Mouse (Mus musculus) left cerebral cortex, postnatal 4 days (tissue): Measurements from ENCODE around the gene Psmd1. TPM values are rescaled to one million over a fixed set of nuclear protein-coding genes. Genes with fewer than 3 reads are reported as not detected.
A peak's percentile ranks its signal among the peaks of the same experiment; 100 is the strongest.
"Not testable (repeated sequence)": the region's sequence is repeated elsewhere in the genome, so short reads cannot be mapped to it uniquely, and the experiment has no call there.

Experiments used
- DNase-seq: peaks from one replicate; pipeline ENCODE4 v3.0.0-alpha.2; 2022
- intact Hi-C: fragments of 180-260 bp; cut with DNase I; formaldehyde crosslinking; loops from one replicate; pipeline ENCODE4 v1.15.1; 2025
- total RNA-seq, 2 experiments: library from RNA; stranded (reverse); gene quantifications; 2 replicates each; pipeline ENCODE4 v1.2.3; 2021

Psmd1 gene
- 100 to 1,000 TPM; 134 to 135 TPM for total RNA-seq

- DNase-seq = peak; percentile 90
- intact Hi-C loops = no loop called here
Observed at GRCm38 (mm10) chr1:86064271-86064991, at the start of gene Psmd1. Gene Psmd1 (plus strand): TSS chr1:86064387.

DNA sequence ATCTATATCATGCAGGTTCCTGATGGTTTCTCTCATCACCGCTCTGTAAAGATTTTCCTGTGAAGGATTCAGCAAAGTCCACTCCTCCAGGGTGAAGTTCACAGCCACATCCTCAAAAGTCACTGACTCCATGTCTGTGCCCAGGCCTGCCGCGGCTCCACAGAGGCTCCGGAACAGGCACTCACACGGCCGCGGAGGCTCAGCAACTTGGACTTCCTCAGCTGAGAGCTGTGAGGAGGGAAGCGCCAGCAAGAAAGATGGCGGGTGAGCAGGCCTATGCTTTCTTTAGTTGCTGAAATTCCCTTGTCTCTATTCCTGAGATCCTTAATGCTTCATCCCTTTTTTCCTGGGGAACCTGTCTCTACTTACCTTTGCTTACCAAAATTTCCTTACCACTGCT, 48.4 kb upstream of the Psmd1 start:
- intact Hi-C loops, DNase-seq: not testable (repeated sequence)

GRCm38 (mm10) chr1:86016516-86016915, 47.7 kb upstream of the Psmd1 start, which contains the start of gene Spata3:
Gene Spata3 (plus strand): TSS chr1:86016816.
- intact Hi-C loops = no loop called here
- DNase-seq = no peak

- intact Hi-C loops = no loop called here
- DNase-seq = peak; percentile 89
Observed at GRCm38 (mm10) chr1:86018235-86019055, 45.7 kb upstream of the Psmd1 start.

GRCm38 (mm10) chr1:86021365-86021989, 42.7 kb upstream of the Psmd1 start:
- no peak for DNase-seq
- intact Hi-C loops = no loop called here

DNA sequence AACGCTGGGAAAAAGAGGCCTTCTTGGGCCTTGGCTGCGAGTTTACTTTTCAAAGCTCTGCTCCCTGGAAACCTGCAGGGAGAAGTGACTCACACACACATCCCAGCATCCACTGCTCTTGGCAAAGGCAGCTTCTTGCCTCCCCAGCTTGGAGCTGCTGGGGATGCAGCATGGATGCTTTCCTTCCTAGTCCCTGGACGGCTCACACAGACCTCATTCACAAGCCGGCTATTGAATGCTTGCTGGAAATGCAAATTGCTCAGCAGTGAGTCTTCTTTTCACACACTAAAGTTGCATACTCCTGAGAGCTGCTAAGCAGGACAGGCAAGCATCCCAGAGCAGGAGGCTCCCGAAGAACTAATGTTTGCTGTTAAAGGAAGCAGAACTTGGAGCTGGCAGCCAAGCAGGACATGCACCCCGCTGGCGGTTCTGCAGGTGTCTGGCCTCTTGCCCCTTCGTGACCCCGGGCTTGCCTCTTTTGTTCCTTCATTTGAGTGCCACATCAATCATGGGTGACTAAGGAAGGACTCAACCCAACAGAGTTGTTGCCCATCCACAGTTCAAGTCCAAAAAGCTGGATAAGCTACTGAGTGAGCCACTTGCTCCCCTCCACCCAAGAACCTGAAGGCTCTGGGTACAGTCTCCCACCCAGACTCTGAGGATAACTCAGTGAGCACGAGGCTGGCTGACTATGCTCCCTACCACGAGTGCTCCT, 31.8 kb upstream of the Psmd1 start:
- DNase-seq = peak; percentile 56
- intact Hi-C loops = no loop called here

- intact Hi-C loops = no loop called here
- no peak for DNase-seq
Observed at GRCm38 (mm10) chr1:86038191-86038951, 25.8 kb upstream of the Psmd1 start.

- DNase-seq = no peak
- intact Hi-C loops = no loop called here
Observed at GRCm38 (mm10) chr1:86040131-86040530, 24.1 kb upstream of the Psmd1 start.

DNA sequence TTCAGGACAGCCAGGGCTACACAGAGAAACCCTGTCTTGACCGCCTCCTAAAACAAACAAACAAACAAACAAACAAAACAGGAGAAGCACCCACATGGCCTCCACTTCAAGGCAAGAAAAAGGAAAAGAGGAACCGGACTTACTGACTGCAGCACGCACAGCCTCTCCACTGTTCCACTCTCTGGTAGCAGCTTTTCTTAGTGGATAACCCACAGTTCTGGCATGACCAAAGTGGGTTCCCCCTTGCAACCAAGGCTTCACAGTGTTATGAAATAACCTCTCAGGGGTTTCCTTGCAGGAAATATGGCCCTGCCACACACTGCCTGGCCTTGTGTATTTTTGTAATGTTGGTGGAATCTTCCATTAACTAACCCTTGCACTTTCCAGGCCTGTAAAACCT, 23.4 kb upstream of the Psmd1 start:
- DNase-seq = no peak
- intact Hi-C loops = no loop called here

- intact Hi-C loops = no loop called here
Observed at GRCm38 (mm10) chr1:86045056-86045455, 19.1 kb upstream of the Psmd1 start.

GRCm38 (mm10) chr1:86045848-86046805, 18.1 kb upstream of the Psmd1 start, which contains the start of gene 2810459M11Rik:
Gene 2810459M11Rik (plus strand): TSS chr1:86045863.
- intact Hi-C loops = no loop called here
- DNase-seq = peak; percentile 34

More at GRCm38 (mm10) chr1:86045056-86045455, 19.1 kb upstream of the Psmd1 start:
- no peak for DNase-seq

- intact Hi-C loops = no loop called here
- no peak for DNase-seq
Observed at GRCm38 (mm10) chr1:86046833-86047563, 17.2 kb upstream of the Psmd1 start.

DNA sequence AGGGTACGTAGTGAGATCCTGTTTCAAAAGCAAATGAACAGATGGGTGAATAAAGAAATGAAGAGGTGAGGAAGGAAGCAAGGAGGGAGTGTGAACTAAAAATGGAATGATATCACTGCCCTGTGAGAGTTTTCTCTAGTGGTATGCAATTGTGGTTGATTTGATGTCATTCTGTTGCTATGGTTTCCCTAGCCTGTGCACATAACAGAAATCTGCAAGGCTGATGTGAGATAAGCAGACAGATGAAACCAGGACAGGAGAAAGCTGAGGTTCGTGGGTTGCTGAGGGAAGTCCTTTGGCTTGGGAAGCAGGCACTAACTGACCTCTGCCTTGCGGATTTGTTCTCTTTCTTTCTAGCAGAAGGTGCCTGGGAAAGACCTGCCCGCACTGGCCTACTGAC, 16.0 kb upstream of the Psmd1 start:
- intact Hi-C loops = no loop called here
- no peak for DNase-seq

- no peak for DNase-seq
- intact Hi-C loops = no loop called here
Observed at GRCm38 (mm10) chr1:86048744-86049143, 15.4 kb upstream of the Psmd1 start.

GRCm38 (mm10) chr1:86053198-86053921, 10.8 kb upstream of the Psmd1 start:
- intact Hi-C loops = no loop called here
- peak; percentile 92 for DNase-seq

DNA sequence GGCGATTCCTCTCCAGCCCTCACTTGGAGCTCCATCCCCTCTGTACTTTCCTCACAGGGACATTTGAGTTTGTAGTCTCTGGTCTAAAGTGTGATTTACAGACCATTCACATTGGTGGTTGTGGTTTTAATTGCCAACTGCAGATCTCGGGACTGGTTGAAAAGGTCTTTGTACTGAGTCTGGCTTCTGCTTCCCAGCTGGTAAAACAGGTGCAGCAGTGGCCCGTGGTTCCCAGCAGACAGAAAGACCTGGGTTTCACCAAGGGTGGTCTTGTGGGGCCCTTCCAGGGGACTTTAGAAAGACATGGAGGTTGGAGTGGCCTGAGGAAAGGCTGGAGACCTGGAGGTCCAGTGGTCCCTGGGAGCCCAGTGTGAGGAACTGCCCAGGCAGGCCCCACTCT, 9.2 kb upstream of the Psmd1 start:
- no peak for DNase-seq
- intact Hi-C loops = no loop called here

- intact Hi-C loops = no loop called here
- no peak for DNase-seq
Observed at GRCm38 (mm10) chr1:86056284-86056683, 7.9 kb upstream of the Psmd1 start.
